In genomic region chr5:107120624-107121023, GRCm38 (mm10) we compare ENCODE assay signal across 12 mouse cellular contexts.
DNase-seq lines count a peak whose midpoint lies in the region; ATAC-seq lines count a peak whose summit lies in the region.
"Had no signal": no experiment of that assay in that cellular context is flagged by ENCODE, and none has a peak within 500 bp of the region (broad histone marks: within the 10 kb centered on the region; RNA-seq: fewer than 3 reads in every experiment).

No protein-coding gene starts in this region.

- peaks cover 12% of the 10 kb centered on the region; the same call in 1 of the 2 replicates for H3K36me3 ChIP-seq in liver, embryonic 13.5 days
- peaks cover 29% of the 10 kb centered on the region for H3K36me3 ChIP-seq in liver, embryonic 12.5 days
- peaks cover 27% of the 10 kb centered on the region for H3K36me3 ChIP-seq in heart, embryonic 14.5 days (ENCODE audit: control insufficient read depth, insufficient read depth, low read length)
- H3K36me3 ChIP-seq in hindbrain, embryonic 10.5 days, result 0 out of 2 replicates have a peak, but pooled peaks cover 3% of the 10 kb centered on the region
- H3K36me3 ChIP-seq: hindbrain, embryonic 12.5 days had no signal

- H3K4me1 ChIP-seq in liver, embryonic 13.5 days (replicated peaks), result peaks cover 30% of the 10 kb centered on the region
- H3K4me1 ChIP-seq in liver, embryonic 12.5 days, result peaks cover 32% of the 10 kb centered on the region
- H3K4me1 ChIP-seq in heart, embryonic 14.5 days (ENCODE audit: control insufficient read depth in 2 of 2, insufficient read depth in 2 of 2, low read length in 2 of 2), result peaks cover 8 to 22% of the 10 kb centered on the region in 2 experiments
- peaks cover 23% of the 10 kb centered on the region for H3K4me1 ChIP-seq in hindbrain, embryonic 10.5 days (replicated peaks)

- peak; percentile 60 for DNase-seq in adrenal gland, postnatal 14 days
- DNase-seq in adrenal gland, postnatal 4 days (ENCODE audit: low spot score in 2 of 2), result no peak
- DNase-seq in liver, embryonic 13.5 days, result no peak
- DNase-seq in lung, postnatal 4 days, result peak; percentile 61 to 64
- DNase-seq in thymus, postnatal 36 days, result no peak
- no peak for DNase-seq in hindbrain, embryonic 10.5 days (ENCODE audit: low spot score)
- DNase-seq: thymus, postnatal 4 days had no signal

- no peaks in the 10 kb centered on the region for H3K9me3 ChIP-seq in liver, embryonic 13.5 days (replicated peaks)
- H3K9me3 ChIP-seq in liver, embryonic 12.5 days (replicated peaks), result no peaks in the 10 kb centered on the region
- no peaks in the 10 kb centered on the region for H3K9me3 ChIP-seq in heart, embryonic 14.5 days (ENCODE audit: control insufficient read depth, low read length)
- H3K9me3 ChIP-seq in hindbrain, embryonic 10.5 days, result no peaks in the 10 kb centered on the region
- H3K9me3 ChIP-seq: embryonic facial prominence, embryonic 13.5 days; hindbrain, embryonic 12.5 days; limb, embryonic 12.5 days had no signal

- no peak overlapping the region for H3K4me3 ChIP-seq in liver, embryonic 13.5 days (replicated peaks)
- H3K4me3 ChIP-seq in liver, embryonic 12.5 days, result no peak overlapping the region
- H3K4me3 ChIP-seq in heart, embryonic 14.5 days (ENCODE audit: control insufficient read depth in 1 of 2, insufficient read depth in 1 of 2, low read depth in 1 of 2, low read length in 2 of 2), result no peak overlapping the region
- H3K4me3 ChIP-seq in hindbrain, embryonic 10.5 days, result no peak overlapping the region
- H3K4me3 ChIP-seq: embryonic facial prominence, embryonic 13.5 days; hindbrain, embryonic 12.5 days; limb, embryonic 12.5 days had no signal

- H3K27ac ChIP-seq in liver, embryonic 13.5 days, result peak overlapping the region; percentile 15; the same call in 1 of the 2 replicates
- no peak overlapping the region for H3K27ac ChIP-seq in liver, embryonic 12.5 days
- H3K27ac ChIP-seq in heart, embryonic 14.5 days (replicated peaks in 1 of 2; ENCODE audit: control insufficient read depth in 1 of 2, insufficient read depth in 1 of 2, low read depth in 2 of 2, low read length in 2 of 2), result peak overlapping the region; percentile 20 to 49; a peak in 3 of 4 replicates
- H3K27ac ChIP-seq in hindbrain, embryonic 10.5 days, result no peak overlapping the region
- H3K27ac ChIP-seq: embryonic facial prominence, embryonic 13.5 days; hindbrain, embryonic 12.5 days; limb, embryonic 12.5 days had no signal

- peak; percentile 41; the same call in 1 of the 2 replicates for ATAC-seq in liver, embryonic 13.5 days (ENCODE audit: low read depth)
- no peak for ATAC-seq in liver, embryonic 12.5 days
- no peak for ATAC-seq in heart, embryonic 14.5 days (ENCODE audit: insufficient number of reproducible peaks, insufficient read depth, low FRiP score, low read depth)

- H3K9ac ChIP-seq in liver, embryonic 13.5 days, result no peak overlapping the region
- no peak overlapping the region for H3K9ac ChIP-seq in liver, embryonic 12.5 days
- no peak overlapping the region for H3K9ac ChIP-seq in heart, embryonic 14.5 days (ENCODE audit: low read length)
- H3K9ac ChIP-seq: embryonic facial prominence, embryonic 13.5 days; hindbrain, embryonic 12.5 days; limb, embryonic 12.5 days had no signal

- H3K4me2 ChIP-seq in liver, embryonic 13.5 days, result no peak overlapping the region
- H3K4me2 ChIP-seq in liver, embryonic 12.5 days, result no peak overlapping the region
- H3K4me2 ChIP-seq in heart, embryonic 14.5 days (ENCODE audit: low read length), result no peak overlapping the region
- H3K4me2 ChIP-seq: embryonic facial prominence, embryonic 13.5 days; hindbrain, embryonic 12.5 days; limb, embryonic 12.5 days had no signal

- no peaks in the 10 kb centered on the region for H3K27me3 ChIP-seq in liver, embryonic 13.5 days
- no peaks in the 10 kb centered on the region for H3K27me3 ChIP-seq in liver, embryonic 12.5 days (replicated peaks)
- no peaks in the 10 kb centered on the region for H3K27me3 ChIP-seq in heart, embryonic 14.5 days (ENCODE audit: control insufficient read depth, insufficient read depth, low read length)
- no peaks in the 10 kb centered on the region for H3K27me3 ChIP-seq in hindbrain, embryonic 10.5 days (ENCODE audit: insufficient read depth, poor library complexity, severe bottlenecking)
- H3K27me3 ChIP-seq: embryonic facial prominence, embryonic 13.5 days; hindbrain, embryonic 12.5 days; limb, embryonic 12.5 days had no signal

- 57% methylated on average over 3 of the region's 3 CpGs for WGBS in liver, embryonic 13.5 days (ENCODE audit: insufficient replicate concordance)
- 50% methylated on average over 3 of the region's 3 CpGs for WGBS in liver, embryonic 12.5 days (ENCODE audit: insufficient replicate concordance)
- WGBS in heart, embryonic 14.5 days, result 51% methylated on average over 3 of the region's 3 CpGs
- WGBS in hindbrain, embryonic 10.5 days, result 88% methylated on average over 3 of the region's 3 CpGs

Comparison
In these comparisons a context has a peak if more than half of its experiments do, and no peak if none do; other contexts are left out.
1. DNase-seq: peak in adrenal gland, postnatal 14 days (single experiment) and lung, postnatal 4 days (2 of 2); none in adrenal gland, postnatal 4 days (0 of 2), liver, embryonic 13.5 days (single experiment), thymus, postnatal 36 days (0 of 2) and hindbrain, embryonic 10.5 days (single experiment).
2. H3K27ac ChIP-seq: peak in liver, embryonic 13.5 days (single experiment) and heart, embryonic 14.5 days (2 of 2); none in liver, embryonic 12.5 days (single experiment) and hindbrain, embryonic 10.5 days (single experiment).